Mouse (Mus musculus) hindbrain, postnatal 0 days (tissue): ENCODE results near the gene Abtb2. TPM values are rescaled to one million over a fixed set of nuclear protein-coding genes. Genes with fewer than 3 reads are reported as not detected.

ENCODE experiments used
- ATAC-seq: fragments of 200-750 bp; cut with Nextera tagmentation; 2 replicates; pipeline ENCODE4 v1.8.0; 2017; ENCODE audit warnings: mild to moderate bottlenecking, moderate TSS enrichment, moderate library complexity
- DNase-seq: peaks from one replicate; pipeline ENCODE4 v3.0.0-alpha.2; 2015; ENCODE audit warnings: low spot score
- H3K27ac ChIP-seq: fragments of 300-500 bp; sonication (generic); 2 replicates; pipeline ENCODE4 v1.5.1; 2014; ENCODE audit warnings: mild to moderate bottlenecking
- H3K27me3 ChIP-seq: fragments of 300-500 bp; sonication (generic); 2 replicates; pipeline ENCODE4 v1.6.1; 2014; ENCODE audit warnings: low read length, mixed read lengths; ENCODE audit not compliant: insufficient read depth
- H3K36me3 ChIP-seq: fragments of 300-500 bp; sonication (generic); 2 replicates; pipeline ENCODE4 v1.6.1; 2014; ENCODE audit warnings: low read length, mixed read lengths; ENCODE audit not compliant: insufficient read depth
- H3K4me1 ChIP-seq: fragments of 300-500 bp; sonication (generic); 2 replicates; pipeline ENCODE4 v1.6.1; 2014; ENCODE audit warnings: antibody characterized with exemption, low read length, mixed read lengths; ENCODE audit not compliant: insufficient read depth
- H3K4me2 ChIP-seq: fragments of 300-500 bp; sonication (generic); 2 replicates; pipeline ENCODE4 v1.6.1; 2014; ENCODE audit warnings: low read depth, mild to moderate bottlenecking, low read length, moderate library complexity, mixed read lengths
- H3K4me3 ChIP-seq: fragments of 300-500 bp; sonication (generic); 2 replicates; pipeline ENCODE4 v1.5.1; 2014; ENCODE audit warnings: low read length
- H3K9ac ChIP-seq: fragments of 300-500 bp; sonication (generic); replicated peaks from 2 replicates; pipeline ENCODE4 v1.6.1; 2014; ENCODE audit warnings: mild to moderate bottlenecking, low read length, moderate library complexity, mixed read lengths
- H3K9me3 ChIP-seq: fragments of 300-500 bp; sonication (generic); 2 replicates; pipeline ENCODE4 v1.6.1; 2016; ENCODE audit warnings: low read length, mixed read lengths
- CTCF ChIP-seq: IDR thresholded peaks from 2 replicates; pipeline ENCODE4 v1.5.1; 2016; ENCODE audit warnings: antibody characterized with exemption, control low read depth, low read depth
- WGBS: fragments of 180-500 bp; shearing (Covaris S2); extraction: QIAGEN DNeasy Blood & Tissue Kit; methylation state at CpG from one replicate; pipeline ENCODE4 v1.1.7; 2014; 5-methylcytosine and 5-hydroxymethylcytosine counted together
- polyA plus RNA-seq: library from polyadenylated mRNA; unstranded; fragments of >200 nt; fragmentation: Nextera tagmentation; extraction: Ambion mirVana; gene quantifications from 2 replicates; pipeline ENCODE4 v1.2.1, GENCODE M21; 2015
- total RNA-seq: library from RNA; depleted of rRNA; stranded (reverse); fragments of >200 nt; gene quantifications from 2 replicates; pipeline ENCODE4 v1.2.3, GENCODE M21; 2014

Gene Abtb2
- total and polyA plus RNA-seq, 2 experiments from 2014 or later: 11.7 to 45.9 TPM

DNA sequence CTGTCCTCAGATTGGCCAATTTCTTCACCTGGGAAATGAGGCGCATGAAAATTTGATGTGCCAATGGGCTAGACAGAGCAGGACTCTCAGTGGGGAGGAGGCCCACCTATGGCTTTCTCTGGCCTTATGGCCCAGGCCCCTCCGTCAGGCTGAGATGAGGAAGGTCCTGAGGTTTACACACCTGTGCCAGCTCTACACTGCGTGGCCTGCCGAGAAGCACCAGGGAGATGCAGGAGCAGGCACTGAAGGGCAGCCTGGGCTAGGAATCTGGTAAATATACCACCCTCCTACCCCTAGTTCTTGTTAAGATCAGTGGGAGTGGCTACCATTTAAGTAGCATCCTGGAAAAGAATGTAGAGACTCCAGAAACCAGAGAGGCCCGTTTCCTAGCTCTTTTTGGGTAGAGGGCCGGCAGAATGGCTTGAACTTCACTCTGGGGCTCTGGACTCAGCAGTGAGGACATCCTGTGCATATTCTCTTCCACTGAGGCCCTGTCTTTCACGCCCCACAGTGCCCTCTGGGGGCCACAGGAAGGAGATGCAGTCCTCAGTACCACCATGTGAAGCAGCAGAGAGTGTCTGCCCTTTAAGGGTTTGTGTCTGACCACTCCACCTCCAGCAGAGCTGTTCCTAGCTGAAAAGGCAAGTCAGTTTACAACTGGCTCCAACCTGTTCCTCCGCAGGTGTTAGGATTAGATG, 152.6 kb downstream of the Abtb2 start:
- no peak overlapping the region for H3K4me2 ChIP-seq
- H3K4me1 ChIP-seq: no peaks in the 10 kb centered on the region
- peak; percentile 97 for TF ChIP-seq CTCF
- ATAC-seq: peak; percentile 88
- 54% methylated on average over 8 of the region's 8 CpGs for WGBS
- H3K36me3 ChIP-seq: peaks cover 18% of the 10 kb centered on the region; the same call in 1 of the 2 replicates
- peak; percentile 87 for DNase-seq
- no peak overlapping the region for H3K4me3 ChIP-seq
- H3K9me3 ChIP-seq: no peaks in the 10 kb centered on the region
- H3K27me3 ChIP-seq: no peaks in the 10 kb centered on the region
- no peak overlapping the region for H3K9ac ChIP-seq
- H3K27ac ChIP-seq: no peak overlapping the region

GRCm38 (mm10) chr2:103719292-103719646, 153.2 kb downstream of the Abtb2 start:
- Histone ChIP-seq H3K9ac (no peak overlapping the region), H3K36me3 (peaks cover 23% of the 10 kb centered on the region; the same call in 1 of the 2 replicates), H3K9me3 (no peaks in the 10 kb centered on the region), H3K27ac (no peak overlapping the region), H3K4me1 (no peaks in the 10 kb centered on the region), H3K27me3 (no peaks in the 10 kb centered on the region), H3K4me3 (no peak overlapping the region), H3K4me2 (no peak overlapping the region)
- WGBS: 90% methylated on average over 7 of the region's 7 CpGs
- ATAC-seq: peak; percentile 44; the same call in 1 of the 2 replicates
- no peak for DNase-seq
- no peak for TF ChIP-seq CTCF

- ATAC-seq: no peak
- WGBS: 87% methylated on average over 2 of the region's 2 CpGs
- H3K9ac ChIP-seq: no peak overlapping the region
- H3K36me3 ChIP-seq: peaks cover 45% of the 10 kb centered on the region
- H3K4me3 ChIP-seq: no peak overlapping the region
- no peak overlapping the region for H3K4me2 ChIP-seq
- TF ChIP-seq CTCF: no peak
- no peak overlapping the region for H3K27ac ChIP-seq
- DNase-seq: no peak
- H3K9me3 ChIP-seq: no peaks in the 10 kb centered on the region
- H3K27me3 ChIP-seq: no peaks in the 10 kb centered on the region
- H3K4me1 ChIP-seq: no peaks in the 10 kb centered on the region
Measured at GRCm38 (mm10) chr2:103724521-103724920, 158.4 kb downstream of the Abtb2 start.

- 80% methylated on average over 12 of the region's 12 CpGs for WGBS
- Histone ChIP-seq H3K27me3 (no peaks in the 10 kb centered on the region), H3K9me3 (no peaks in the 10 kb centered on the region), H3K4me1 (no peaks in the 10 kb centered on the region), H3K36me3 (peaks cover 45% of the 10 kb centered on the region), H3K27ac (no peak overlapping the region), H3K4me3 (no peak overlapping the region), H3K4me2 (no peak overlapping the region), H3K9ac (no peak overlapping the region)
- DNase-seq (no peak), ATAC-seq (no peak)
- TF ChIP-seq CTCF: no peak
Measured at GRCm38 (mm10) chr2:103728027-103728540, 162.0 kb downstream of the Abtb2 start.

DNA sequence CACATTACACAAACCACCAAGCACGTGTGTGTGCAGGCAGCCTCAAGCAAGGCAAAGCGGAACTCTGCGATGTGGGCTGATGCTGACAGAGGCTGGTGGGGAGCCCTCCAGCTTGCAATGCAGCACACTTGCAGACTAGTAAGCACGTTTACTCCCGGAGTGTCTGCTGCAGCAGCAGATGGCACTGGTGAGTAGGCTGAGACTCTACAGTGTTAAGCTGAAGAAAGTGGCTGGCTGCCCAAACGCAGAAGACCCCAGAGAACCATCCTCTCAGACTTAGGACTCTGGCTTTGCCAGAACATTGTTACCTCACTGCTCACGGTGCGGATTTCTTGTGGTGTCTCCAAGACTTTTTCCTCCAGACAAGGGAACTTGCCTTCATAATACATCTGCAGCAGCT, 164.9 kb downstream of the Abtb2 start:
- Histone ChIP-seq H3K27me3 (no peaks in the 10 kb centered on the region), H3K4me2 (no peak overlapping the region), H3K4me1 (no peaks in the 10 kb centered on the region), H3K9ac (no peak overlapping the region), H3K4me3 (no peak overlapping the region), H3K9me3 (no peaks in the 10 kb centered on the region), H3K27ac (no peak overlapping the region), H3K36me3 (peaks cover 37% of the 10 kb centered on the region)
- TF ChIP-seq CTCF: peak; percentile 59
- peak; percentile 71 for DNase-seq
- peak; percentile 75 for ATAC-seq
- WGBS: 69% methylated on average over 8 of the region's 8 CpGs

DNA sequence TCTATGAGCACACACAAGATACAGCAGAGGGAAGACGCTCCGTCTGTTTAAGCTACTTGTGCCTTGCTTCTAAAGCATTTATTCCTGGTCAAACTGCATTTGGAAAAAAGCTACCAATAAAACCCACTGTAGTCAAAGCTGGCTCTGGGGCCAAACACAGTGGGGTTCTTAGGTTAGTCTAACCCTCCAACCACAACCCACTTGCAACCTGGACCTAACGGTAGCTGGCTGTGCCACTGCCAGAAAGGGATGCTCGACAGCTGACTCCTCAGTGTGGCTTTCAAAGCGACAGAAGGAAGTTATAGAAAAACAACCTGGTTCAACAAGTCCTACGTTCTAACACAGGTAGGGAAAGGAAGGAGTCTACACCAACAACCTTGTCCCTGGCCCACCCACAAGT, 165.3 kb downstream of the Abtb2 start:
- no peak overlapping the region for H3K27ac ChIP-seq
- no peak overlapping the region for H3K9ac ChIP-seq
- H3K4me2 ChIP-seq: no peak overlapping the region
- DNase-seq (no peak), ATAC-seq (no peak)
- H3K4me3 ChIP-seq: no peak overlapping the region
- H3K9me3 ChIP-seq: no peaks in the 10 kb centered on the region
- H3K36me3 ChIP-seq: peaks cover 34% of the 10 kb centered on the region
- no peaks in the 10 kb centered on the region for H3K4me1 ChIP-seq
- TF ChIP-seq CTCF: no peak
- no peaks in the 10 kb centered on the region for H3K27me3 ChIP-seq
- 84% methylated on average over 6 of the region's 6 CpGs for WGBS

GRCm38 (mm10) chr2:103742821-103743220, 176.7 kb downstream of the Abtb2 start:
- DNase-seq (no peak), ATAC-seq (no peak)
- Histone ChIP-seq H3K4me3 (no peak overlapping the region), H3K4me2 (no peak overlapping the region), H3K36me3 (peaks cover 38% of the 10 kb centered on the region; the same call in 1 of the 2 replicates), H3K9ac (no peak overlapping the region), H3K9me3 (no peaks in the 10 kb centered on the region), H3K27me3 (no peaks in the 10 kb centered on the region), H3K4me1 (no peaks in the 10 kb centered on the region), H3K27ac (no peak overlapping the region)
- WGBS: 96% methylated on average over 6 of the region's 6 CpGs
- TF ChIP-seq CTCF: no peak
